Mouse (Mus musculus): ENCODE data around the gene Ptges2. TPM values are rescaled to one million over a fixed set of nuclear protein-coding genes. Genes with fewer than 3 reads are reported as not detected.
"Not testable (repeated sequence)": the region's sequence is repeated elsewhere in the genome, so short reads cannot be mapped to it uniquely, and the experiment has no call there.

The Ptges2 gene
- 10 to 100 TPM; 44.9 to 48.1 TPM for total RNA-seq (2021)

- DNase-seq, result peak; percentile 89
- intact Hi-C loops (cut with DNase I), result no loop called here
These were observed at the start of gene Ptges2 for GRCm38 (mm10) chr2:32395484-32395945. Gene Ptges2 (plus strand): TSS chr2:32395896.

GRCm38 (mm10) chr2:32347019-32347418 is 48.7 kb upstream of the Ptges2 start:
- intact Hi-C loops (cut with DNase I), result no loop called here
- DNase-seq, result no peak

GRCm38 (mm10) chr2:32348311-32348710 is 47.4 kb upstream of the Ptges2 start:
- DNase-seq, result no peak
- intact Hi-C loops (cut with DNase I), result no loop called here

- no peak for DNase-seq
- intact Hi-C loops (cut with DNase I), result no loop called here
These were observed 46.0 kb upstream of the Ptges2 start for GRCm38 (mm10) chr2:32349625-32350255.

- intact Hi-C loops (cut with DNase I), result no loop called here
- no peak for DNase-seq
These were observed 45.1 kb upstream of the Ptges2 start for GRCm38 (mm10) chr2:32350471-32351051.

- DNase-seq, result no peak
- intact Hi-C loops (cut with DNase I), result no loop called here
These were observed 44.2 kb upstream of the Ptges2 start for GRCm38 (mm10) chr2:32351471-32351961.

GRCm38 (mm10) chr2:32352151-32353006 is 43.3 kb upstream of the Ptges2 start, which contains the start of gene Ciz1:
Gene Ciz1 (plus strand): TSS chr2:32352327.
- peak; percentile 60 for DNase-seq
- intact Hi-C loops (cut with DNase I), result no loop called here

GRCm38 (mm10) chr2:32353007-32353542 is 42.6 kb upstream of the Ptges2 start, which contains the start of gene Dnm1:
Gene Dnm1 (minus strand): TSS chr2:32353338.
- peak; percentile 92 for DNase-seq
- intact Hi-C loops (cut with DNase I), result no loop called here

- no peak for DNase-seq
- intact Hi-C loops (cut with DNase I), result no loop called here
These were observed 41.9 kb upstream of the Ptges2 start for GRCm38 (mm10) chr2:32353836-32354235.

- no peak for DNase-seq
- intact Hi-C loops (cut with DNase I), result no loop called here
These were observed 41.3 kb upstream of the Ptges2 start for GRCm38 (mm10) chr2:32354336-32354895.

GRCm38 (mm10) chr2:32356216-32356615 is 39.5 kb upstream of the Ptges2 start:
- no peak for DNase-seq
- intact Hi-C loops (cut with DNase I), result no loop called here

GRCm38 (mm10) chr2:32357710-32358109 is 38.0 kb upstream of the Ptges2 start:
- DNase-seq, result no peak
- intact Hi-C loops (cut with DNase I), result no loop called here

GRCm38 (mm10) chr2:32358381-32358780 is 37.3 kb upstream of the Ptges2 start:
- intact Hi-C loops (cut with DNase I), result no loop called here
- no peak for DNase-seq

- peak; percentile 56 for DNase-seq
- intact Hi-C loops (cut with DNase I), result no loop called here
These were observed 35.0 kb upstream of the Ptges2 start for GRCm38 (mm10) chr2:32360741-32361140.

- intact Hi-C loops (cut with DNase I), result no loop called here
- DNase-seq, result peak; percentile 62
These were observed 34.3 kb upstream of the Ptges2 start for GRCm38 (mm10) chr2:32361437-32361836.

GRCm38 (mm10) chr2:32362274-32362673 is 33.4 kb upstream of the Ptges2 start:
- intact Hi-C loops (cut with DNase I); DNase-seq: not testable (repeated sequence)

- intact Hi-C loops (cut with DNase I), result no loop called here
- peak; percentile 90 for DNase-seq
These were observed 32.8 kb upstream of the Ptges2 start for GRCm38 (mm10) chr2:32362817-32363340.

GRCm38 (mm10) chr2:32363376-32364106 is 32.2 kb upstream of the Ptges2 start:
- no peak for DNase-seq
- intact Hi-C loops (cut with DNase I), result no loop called here

- intact Hi-C loops (cut with DNase I), result no loop called here
- DNase-seq, result no peak
These were observed 31.6 kb upstream of the Ptges2 start for GRCm38 (mm10) chr2:32364121-32364520.

- intact Hi-C loops (cut with DNase I), result no loop called here
- DNase-seq, result no peak
These were observed 28.4 kb upstream of the Ptges2 start for GRCm38 (mm10) chr2:32367315-32367714.

Measured in left cerebral cortex, postnatal 4 days (tissue).